In the genomic region with DNA sequence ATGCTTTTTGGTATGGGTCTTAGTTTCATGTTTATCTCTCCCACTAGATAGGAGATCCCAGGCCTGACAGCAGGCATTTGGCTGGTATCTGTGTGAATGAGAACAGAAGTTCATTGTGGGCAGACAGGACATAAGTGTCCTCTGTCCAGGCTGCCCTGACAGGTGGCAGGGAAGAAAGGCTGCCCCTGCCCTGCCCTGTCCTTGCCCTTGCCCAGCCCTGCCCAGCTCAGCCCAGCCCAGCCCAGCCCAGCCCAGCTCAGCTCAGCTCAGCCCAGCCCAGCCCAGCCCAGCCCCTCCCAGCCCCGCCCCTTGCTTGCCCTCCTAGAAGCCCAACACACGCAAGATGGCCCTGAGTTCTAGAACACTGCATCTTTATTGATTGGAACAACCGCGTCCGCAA, we compare ENCODE assay signal across 26 mouse cellular contexts.
DNase-seq lines count a peak whose midpoint lies in the region; ATAC-seq and TF ChIP-seq lines count a peak whose summit lies in the region.
"Had no signal": no experiment of that assay in that cellular context is flagged by ENCODE, and none has a peak within 500 bp of the region (broad histone marks: within the 10 kb centered on the region; RNA-seq: fewer than 3 reads in every experiment).

No protein-coding gene starts in this region.

- no peak overlapping the region for H3K27ac ChIP-seq in liver, embryonic 14.5 days
- no peak overlapping the region for H3K27ac ChIP-seq in stomach, embryonic 14.5 days (ENCODE audit: low read length)
- no peak overlapping the region for H3K27ac ChIP-seq in layer of hippocampus, adult 2 months
- H3K27ac ChIP-seq: heart, embryonic 10.5 days; heart, embryonic 15.5 days; hindbrain, embryonic 12.5 days; hindbrain, postnatal 0 days; kidney, embryonic 15.5 days; midbrain, embryonic 13.5 days had no signal

- H3K27me3 ChIP-seq in liver, embryonic 14.5 days (ENCODE audit: control insufficient read depth, insufficient read depth, low read length), result peaks cover 3% of the 10 kb centered on the region; the same call in 1 of the 2 replicates
- no peaks in the 10 kb centered on the region for H3K27me3 ChIP-seq in stomach, embryonic 14.5 days (ENCODE audit: control insufficient read depth, insufficient read depth, low read length)
- H3K27me3 ChIP-seq: heart, embryonic 15.5 days; hindbrain, embryonic 12.5 days; midbrain, embryonic 13.5 days had no signal

- no peaks in the 10 kb centered on the region for H3K9me3 ChIP-seq in liver, embryonic 14.5 days (ENCODE audit: control insufficient read depth, low read length)
- H3K9me3 ChIP-seq in stomach, embryonic 14.5 days (ENCODE audit: control insufficient read depth, low read depth, low read length), result no peaks in the 10 kb centered on the region
- H3K9me3 ChIP-seq: heart, embryonic 10.5 days; heart, embryonic 15.5 days; hindbrain, embryonic 12.5 days; kidney, embryonic 15.5 days; midbrain, embryonic 13.5 days had no signal

- peaks cover 7 to 10% of the 10 kb centered on the region in 2 experiments for H3K4me1 ChIP-seq in liver, embryonic 14.5 days (replicated peaks; ENCODE audit: control insufficient read depth in 2 of 2, insufficient read depth in 2 of 2, low read length in 1 of 2)
- H3K4me1 ChIP-seq in stomach, embryonic 14.5 days (ENCODE audit: control insufficient read depth, insufficient read depth, low read length), result no peaks in the 10 kb centered on the region
- H3K4me1 ChIP-seq: hindbrain, embryonic 12.5 days; kidney, embryonic 15.5 days; midbrain, embryonic 13.5 days had no signal

- ATAC-seq in erythroblast, adult 5-6 weeks (replicated peaks; ENCODE audit: low FRiP score, poor library complexity, severe bottlenecking), result peak; percentile 36; the same call in 1 of the 2 replicates
- peak; percentile 66 for ATAC-seq in erythroid progenitor cell, adult 5-6 weeks (replicated peaks; ENCODE audit: low FRiP score, poor library complexity, severe bottlenecking)
- peak; percentile 65 for ATAC-seq in liver, embryonic 14.5 days (ENCODE audit: insufficient read depth)
- ATAC-seq in stomach, embryonic 14.5 days (ENCODE audit: insufficient number of reproducible peaks, insufficient read depth, low FRiP score, low read depth), result 0 out of 2 replicates have a peak, but pooled peaks have one; percentile 50
- ATAC-seq: CD4-positive, CD25-positive, alpha-beta regulatory T cell, adult 4 months; forebrain, embryonic 14.5 days; hindbrain, postnatal 0 days; midbrain, embryonic 13.5 days had no signal

- H3K4me2 ChIP-seq in liver, embryonic 14.5 days (ENCODE audit: low read depth), result peak overlapping the region; percentile 1; the same call in 1 of the 2 replicates
- H3K4me2 ChIP-seq in stomach, embryonic 14.5 days (replicated peaks; ENCODE audit: low read depth, low read length), result no peak overlapping the region
- H3K4me2 ChIP-seq: heart, embryonic 15.5 days; hindbrain, embryonic 12.5 days; kidney, embryonic 15.5 days; midbrain, embryonic 13.5 days had no signal

- TF ChIP-seq CTCF in liver, embryonic 14.5 days (IDR thresholded peaks at IDR 0.05; ENCODE audit: low read depth), result no peak
- TF ChIP-seq CTCF in layer of hippocampus, adult 2 months (conservative IDR thresholded peaks at IDR 0.05), result no peak

- no peak overlapping the region for H3K9ac ChIP-seq in liver, embryonic 14.5 days (replicated peaks)
- no peak overlapping the region for H3K9ac ChIP-seq in stomach, embryonic 14.5 days (replicated peaks; ENCODE audit: low read depth, low read length)
- H3K9ac ChIP-seq: heart, embryonic 15.5 days; hindbrain, embryonic 12.5 days; kidney, embryonic 15.5 days; midbrain, embryonic 13.5 days had no signal

- peak in 2 of 3 experiments; percentile 12 to 28 for DNase-seq in liver, embryonic 14.5 days (ENCODE audit: low read depth in 3 of 3, low spot score in 3 of 3)
- DNase-seq in layer of hippocampus, adult 2 months (ENCODE audit: low spot score in 2 of 2), result no peak
- DNase-seq in embryo, embryonic 9.5 days (ENCODE audit: extremely low spot score), result no peak
- DNase-seq in heart, postnatal 10 days, result no peak
- DNase-seq: adrenal gland, postnatal 14 days; cerebellum, adult 11 months; cerebellum, postnatal 10 days; gastrocnemius, postnatal 14 days; heart, postnatal 36 days; kidney, adult 11 months; kidney, postnatal 36 days; lung, postnatal 36 days; right cerebral cortex, adult 18-20 months; spleen, adult 18-20 months; thymus, postnatal 4 days had no signal

- TF ChIP-seq EP300 in liver, embryonic 14.5 days (IDR thresholded peaks at IDR 0.05; ENCODE audit: low read depth), result no peak

- no peaks in the 10 kb centered on the region for H3K36me3 ChIP-seq in liver, embryonic 14.5 days (replicated peaks; ENCODE audit: control insufficient read depth, insufficient read depth, low read depth)
- no peaks in the 10 kb centered on the region for H3K36me3 ChIP-seq in stomach, embryonic 14.5 days (ENCODE audit: control insufficient read depth, insufficient read depth, low read length)
- H3K36me3 ChIP-seq: heart, embryonic 10.5 days; heart, embryonic 15.5 days; kidney, embryonic 15.5 days had no signal

- intact Hi-C loops in heart, postnatal 10 days (cut with DNase I), result no loop called here

- no peak overlapping the region for H3K4me3 ChIP-seq in liver, embryonic 14.5 days (ENCODE audit: insufficient read depth in 1 of 2, low read depth in 2 of 2, low read length in 2 of 2)
- H3K4me3 ChIP-seq in stomach, embryonic 14.5 days (ENCODE audit: low read depth, low read length), result no peak overlapping the region
- H3K4me3 ChIP-seq in layer of hippocampus, adult 2 months, result no peak overlapping the region
- H3K4me3 ChIP-seq: heart, embryonic 10.5 days; heart, embryonic 15.5 days; hindbrain, embryonic 12.5 days; kidney, embryonic 15.5 days; midbrain, embryonic 13.5 days had no signal

- WGBS in liver, embryonic 14.5 days (ENCODE audit: insufficient replicate concordance), result 49% methylated on average over 5 of the region's 5 CpGs
- WGBS in stomach, embryonic 14.5 days, result 56% methylated on average over 5 of the region's 5 CpGs

Comparison
In these comparisons a context has a peak if more than half of its experiments do, and no peak if none do; other contexts are left out.
1. DNase-seq: peak in liver, embryonic 14.5 days (2 of 3); none in layer of hippocampus, adult 2 months (0 of 2), embryo, embryonic 9.5 days (single experiment) and heart, postnatal 10 days (0 of 2).
2. Peak in every context shown above with its lines, with median percentiles within 50 percentile points of each other: ATAC-seq.